Mouse (Mus musculus) MEL (cell line): Measurements from ENCODE around the gene Tbcd. TPM values are rescaled to one million over a fixed set of nuclear protein-coding genes. Genes with fewer than 3 reads are reported as not detected.
A peak's percentile ranks its signal among the peaks of the same experiment; 100 is the strongest.

Source experiments
- DNase-seq: peaks from one replicate; pipeline ENCODE4 v3.0.0; 2011; ENCODE audit warnings: low read depth, low spot score
- H3K27ac ChIP-seq: 2 replicates; pipeline ENCODE4 v1.5.1; 2012; ENCODE audit warnings: low read depth, mild to moderate bottlenecking, control low read depth, low read length, moderate library complexity; ENCODE audit not compliant: control insufficient read depth
- H3K27me3 ChIP-seq, 2 experiments: fragments of 150-350 bp in 1 of 2; sonication (generic) in 1 of 2; 2 replicates each; pipeline ENCODE4 v1.6.1; 2012; ENCODE audit warnings: low read length in 2 of 2, mild to moderate bottlenecking in 2 of 2, improper control_type of control experiment in 1 of 2, moderate library complexity in 1 of 2; ENCODE audit not compliant: insufficient read depth in 2 of 2, control insufficient read depth in 1 of 2
- H3K36me3 ChIP-seq, 2 experiments: 2 replicates each; pipeline ENCODE4 v1.6.1; 2012 to 2014; ENCODE audit warnings: low read length in 2 of 2, improper control_type of control experiment in 1 of 2, inconsistent platforms in 1 of 2, mild to moderate bottlenecking in 1 of 2; ENCODE audit not compliant: insufficient read depth in 2 of 2, control insufficient read depth in 1 of 2
- H3K4me1 ChIP-seq, 2 experiments: fragments of 150-350 bp in 1 of 2; sonication (generic) in 1 of 2; 2 replicates each; pipeline ENCODE4 v1.6.1; 2012; ENCODE audit warnings: low read length in 2 of 2, improper control_type of control experiment in 1 of 2, mild to moderate bottlenecking in 1 of 2; ENCODE audit not compliant: insufficient read depth in 2 of 2, control insufficient read depth in 1 of 2
- H3K4me3 ChIP-seq, 2 experiments: fragments of 150-350 bp in 1 of 2; sonication (generic) in 1 of 2; 2 replicates each; pipeline ENCODE4 v1.5.1; 2012; ENCODE audit warnings: low read depth in 2 of 2, low read length in 2 of 2, mild to moderate bottlenecking in 2 of 2, moderate library complexity in 2 of 2, control low read depth in 1 of 2, improper control_type of control experiment in 1 of 2; ENCODE audit not compliant: control insufficient read depth in 1 of 2, insufficient read depth in 1 of 2
- H3K79me2 ChIP-seq: 2 replicates; pipeline ENCODE4 v1.6.1; 2012; ENCODE audit warnings: mild to moderate bottlenecking, low read length, moderate library complexity; ENCODE audit not compliant: control insufficient read depth, poor library complexity, insufficient read depth
- H3K9ac ChIP-seq: 2 replicates; pipeline ENCODE4 v1.6.1; 2012; ENCODE audit warnings: low read depth, mild to moderate bottlenecking, control low read depth, low read length, moderate library complexity; ENCODE audit not compliant: control insufficient read depth, poor library complexity, severe bottlenecking
- H3K9me3 ChIP-seq: fragments of 150-350 bp; sonication (generic); replicated peaks from 2 replicates; pipeline ENCODE4 v1.6.1; 2012; ENCODE audit warnings: mild to moderate bottlenecking, low read length, improper control_type of control experiment, moderate library complexity; ENCODE audit not compliant: insufficient read depth
- BHLHE40 ChIP-seq: IDR thresholded peaks from 2 replicates; pipeline ENCODE4 v1.6.1; 2012; ENCODE audit warnings: low read depth, mild to moderate bottlenecking, inconsistent platforms, low read length, improper control_type of control experiment, borderline replicate concordance
- CTCF ChIP-seq, 3 experiments: IDR thresholded peaks in 2 of 3; conservative IDR thresholded peaks in 1 of 3; 2 replicates each; pipeline ENCODE4 v1.5.1; 2011 to 2012; ENCODE audit warnings: low read length in 3 of 3, low read depth in 2 of 3, mild to moderate bottlenecking in 2 of 3, improper control_type of control experiment in 1 of 3, inconsistent platforms in 1 of 3, mixed read lengths in 1 of 3, moderate library complexity in 1 of 3; ENCODE audit not compliant: control insufficient read depth in 1 of 3, insufficient read depth in 1 of 3, poor library complexity in 1 of 3, severe bottlenecking in 1 of 3
- E2F4 ChIP-seq: IDR thresholded peaks from 2 replicates; pipeline ENCODE4 v1.6.1; 2011; ENCODE audit warnings: low read depth, low read length, improper control_type of control experiment, borderline replicate concordance
- ELF1 ChIP-seq: IDR thresholded peaks from 2 replicates; pipeline ENCODE4 v1.6.1; 2014; ENCODE audit warnings: low read depth, mild to moderate bottlenecking, inconsistent platforms, low read length, improper control_type of control experiment, moderate library complexity
- EP300 ChIP-seq, 2 experiments: IDR thresholded peaks; 2 replicates each; pipeline ENCODE4 v1.6.1; 2011; ENCODE audit warnings: improper control_type of control experiment in 2 of 2, low read length in 2 of 2, low read depth in 1 of 2, mild to moderate bottlenecking in 1 of 2
- JUND ChIP-seq: IDR thresholded peaks from 2 replicates; pipeline ENCODE4 v1.6.1; 2011; ENCODE audit warnings: low read depth, mild to moderate bottlenecking, improper control_type of control experiment, low read length
- KAT2A ChIP-seq: conservative IDR thresholded peaks from 2 replicates; pipeline ENCODE4 v1.6.1; 2012; ENCODE audit warnings: low read depth, low read length, improper control_type of control experiment, inconsistent platforms
- MEF2A ChIP-seq: IDR thresholded peaks from 2 replicates; pipeline ENCODE4 v1.6.1; 2014; ENCODE audit warnings: low read depth, mild to moderate bottlenecking, inconsistent platforms, low read length, improper control_type of control experiment; ENCODE audit not compliant: poor library complexity, insufficient replicate concordance, severe bottlenecking; ENCODE audit errors: extremely low read depth
- MYC ChIP-seq: IDR thresholded peaks from 2 replicates; pipeline ENCODE4 v1.6.1; 2011; ENCODE audit warnings: low read depth, mild to moderate bottlenecking, low read length, improper control_type of control experiment, moderate library complexity
- NELFE ChIP-seq: IDR thresholded peaks from 2 replicates; pipeline ENCODE4 v1.6.1; 2011; ENCODE audit warnings: low read depth, low read length, improper control_type of control experiment
- POLR2A ChIP-seq, 2 experiments: IDR thresholded peaks; 2 replicates each; pipeline ENCODE4 v1.6.1; 2011 to 2012; ENCODE audit warnings: low read length in 2 of 2, mild to moderate bottlenecking in 2 of 2, control low read depth in 1 of 2, improper control_type of control experiment in 1 of 2, low read depth in 1 of 2, moderate library complexity in 1 of 2; ENCODE audit not compliant: control insufficient read depth in 1 of 2, insufficient read depth in 1 of 2, poor library complexity in 1 of 2
- POLR2AphosphoS2 ChIP-seq: IDR thresholded peaks from 2 replicates; pipeline ENCODE4 v1.6.1; 2011; ENCODE audit warnings: low read length, improper control_type of control experiment
- SIN3A ChIP-seq: IDR thresholded peaks from 2 replicates; pipeline ENCODE4 v1.6.1; 2012; ENCODE audit warnings: low read length, improper control_type of control experiment, inconsistent platforms
- TBP ChIP-seq: IDR thresholded peaks from 2 replicates; pipeline ENCODE4 v1.8.0; 2011; ENCODE audit warnings: low read depth, low read length, improper control_type of control experiment
- TCF12 ChIP-seq: IDR thresholded peaks from 2 replicates; pipeline ENCODE4 v1.6.1; 2014; ENCODE audit warnings: low read depth, mild to moderate bottlenecking, inconsistent platforms, low read length, improper control_type of control experiment, moderate library complexity
- USF1 ChIP-seq: IDR thresholded peaks from 2 replicates; pipeline ENCODE4 v1.6.1; 2014; ENCODE audit warnings: low read depth, mild to moderate bottlenecking, inconsistent platforms, low read length, improper control_type of control experiment, moderate library complexity
- USF2 ChIP-seq, 2 experiments: IDR thresholded peaks; 2 replicates each; pipeline ENCODE4 v1.6.1; 2011 to 2012; ENCODE audit warnings: improper control_type of control experiment in 2 of 2, low read length in 2 of 2, borderline replicate concordance in 1 of 2, inconsistent platforms in 1 of 2, low read depth in 1 of 2, mild to moderate bottlenecking in 1 of 2; ENCODE audit not compliant: insufficient read depth in 1 of 2
- ZKSCAN1 ChIP-seq: IDR thresholded peaks from 2 replicates; pipeline ENCODE4 v1.6.1; 2012; ENCODE audit warnings: low read depth, mild to moderate bottlenecking, inconsistent platforms, low read length, improper control_type of control experiment, moderate library complexity
- ZMIZ1 ChIP-seq: IDR thresholded peaks from 2 replicates; pipeline ENCODE4 v1.6.1; 2012; ENCODE audit warnings: low read depth, mild to moderate bottlenecking, inconsistent platforms, low read length, improper control_type of control experiment, moderate library complexity
- ZNF384 ChIP-seq: IDR thresholded peaks from 2 replicates; pipeline ENCODE4 v1.6.1; 2012; ENCODE audit warnings: low read depth, mild to moderate bottlenecking, inconsistent platforms, low read length, improper control_type of control experiment
- polyA plus RNA-seq, 2 experiments: library from polyadenylated mRNA; stranded (reverse) in 1 of 2; unstranded in 1 of 2; fragments of >175 nt in 1 of 2; fragments of >200 nt in 1 of 2; gene quantifications; 2 replicates each; pipeline versions ENCODE4 v1.2.1 to v1.2.4; 2012; ENCODE audit warnings: low replicate concordance in 2 of 2, low read depth in 1 of 2; ENCODE audit not compliant: insufficient read length in 2 of 2, insufficient read depth in 1 of 2, missing spikeins in 1 of 2
- total RNA-seq: library from RNA; depleted of rRNA; stranded (reverse); fragments of 300-350 nt; gene quantifications from 2 replicates; pipeline ENCODE4 v1.2.3, GENCODE M21; 2012

The Tbcd gene
- total and polyA plus RNA-seq, 3 experiments: 50.0 to 65.3 TPM; not detected in 1

GRCm38 (mm10) chr11:121519703-121520102, 68.0 kb downstream of the Tbcd start:
- no peaks in the 10 kb centered on the region for H3K9me3 ChIP-seq
- peaks cover 0 to 2% of the 10 kb centered on the region in 2 experiments; a peak in 3 of 4 replicates for H3K36me3 ChIP-seq
- H3K27ac ChIP-seq: no peak overlapping the region
- H3K9ac ChIP-seq: no peak overlapping the region
- no peak overlapping the region for H3K4me3 ChIP-seq
- TF ChIP-seq MYC: no peak
- no peak for TF ChIP-seq BHLHE40
- no peak for DNase-seq
- H3K79me2 ChIP-seq: no peaks in the 10 kb centered on the region
- no peaks in the 10 kb centered on the region for H3K27me3 ChIP-seq
- H3K4me1 ChIP-seq: peaks cover 8 to 13% of the 10 kb centered on the region in 2 experiments

DNA sequence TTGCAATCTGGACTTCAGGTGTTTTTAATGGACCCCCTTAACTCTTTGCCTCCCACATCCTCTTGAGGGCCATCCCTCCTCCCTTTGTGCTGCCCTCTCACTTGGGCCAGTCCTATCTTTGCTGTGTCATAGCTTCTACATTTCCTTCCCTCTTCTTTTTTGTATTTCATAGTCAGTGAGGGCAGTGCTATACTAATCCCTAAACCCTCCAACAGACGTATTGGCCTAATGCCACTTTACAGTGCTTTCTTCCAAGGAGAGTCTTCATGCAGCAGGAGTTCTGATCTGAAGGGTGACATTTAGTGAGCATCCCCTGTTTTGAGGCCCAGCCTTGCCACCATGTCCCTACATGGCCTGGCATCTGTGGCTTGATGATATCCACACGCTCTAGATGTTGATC, 69.0 kb downstream of the Tbcd start:
- no peak overlapping the region for H3K9ac ChIP-seq
- DNase-seq: peak; percentile 35
- H3K36me3 ChIP-seq: peaks cover 0 to 2% of the 10 kb centered on the region in 2 experiments; a peak in 3 of 4 replicates
- H3K9me3 ChIP-seq: no peaks in the 10 kb centered on the region
- no peaks in the 10 kb centered on the region for H3K27me3 ChIP-seq
- peaks cover 8 to 16% of the 10 kb centered on the region in 2 experiments for H3K4me1 ChIP-seq
- H3K79me2 ChIP-seq: no peaks in the 10 kb centered on the region
- TF ChIP-seq TBP: no peak
- TF ChIP-seq SIN3A: no peak
- no peak for TF ChIP-seq ZMIZ1
- no peak for TF ChIP-seq ELF1
- no peak for TF ChIP-seq CTCF (IDR thresholded peaks at IDR 0.05 in 2 of 3, conservative IDR thresholded peaks at IDR 0.05 in 1 of 3; ENCODE audit: control insufficient read depth in 1 of 3, insufficient read depth in 1 of 3, low read depth in 2 of 3, low read length in 3 of 3, poor library complexity in 1 of 3, severe bottlenecking in 1 of 3)
- TF ChIP-seq ZNF384: no peak
- TF ChIP-seq TCF12: no peak
- no peak for TF ChIP-seq POLR2AphosphoS2
- TF ChIP-seq MYC: no peak
- no peak for TF ChIP-seq ZKSCAN1
- TF ChIP-seq E2F4: no peak
- no peak for TF ChIP-seq USF1
- TF ChIP-seq POLR2A (IDR thresholded peaks at IDR 0.05; ENCODE audit: control insufficient read depth in 1 of 2, insufficient read depth in 1 of 2, low read depth in 1 of 2, low read length in 2 of 2, poor library complexity in 1 of 2): no peak
- no peak for TF ChIP-seq KAT2A
- no peak for TF ChIP-seq MEF2A
- TF ChIP-seq USF2 (IDR thresholded peaks at IDR 0.05; ENCODE audit: borderline replicate concordance in 1 of 2, insufficient read depth in 1 of 2, low read depth in 1 of 2, low read length in 2 of 2): no peak
- TF ChIP-seq JUND: no peak
- no peak for TF ChIP-seq NELFE
- no peak for TF ChIP-seq EP300 (IDR thresholded peaks at IDR 0.05; ENCODE audit: low read depth in 1 of 2, low read length in 2 of 2)
- no peak overlapping the region for H3K27ac ChIP-seq
- no peak overlapping the region for H3K4me3 ChIP-seq
